Mouse (Mus musculus) brain, adult 2 months (tissue): Measurements from ENCODE around the gene Mmp28.

Experiments
- DNase-seq: peaks from one replicate; pipeline ENCODE4 v3.0.0; 2011; ENCODE audit warnings: low read depth, low spot score

The Mmp28 gene

DNA sequence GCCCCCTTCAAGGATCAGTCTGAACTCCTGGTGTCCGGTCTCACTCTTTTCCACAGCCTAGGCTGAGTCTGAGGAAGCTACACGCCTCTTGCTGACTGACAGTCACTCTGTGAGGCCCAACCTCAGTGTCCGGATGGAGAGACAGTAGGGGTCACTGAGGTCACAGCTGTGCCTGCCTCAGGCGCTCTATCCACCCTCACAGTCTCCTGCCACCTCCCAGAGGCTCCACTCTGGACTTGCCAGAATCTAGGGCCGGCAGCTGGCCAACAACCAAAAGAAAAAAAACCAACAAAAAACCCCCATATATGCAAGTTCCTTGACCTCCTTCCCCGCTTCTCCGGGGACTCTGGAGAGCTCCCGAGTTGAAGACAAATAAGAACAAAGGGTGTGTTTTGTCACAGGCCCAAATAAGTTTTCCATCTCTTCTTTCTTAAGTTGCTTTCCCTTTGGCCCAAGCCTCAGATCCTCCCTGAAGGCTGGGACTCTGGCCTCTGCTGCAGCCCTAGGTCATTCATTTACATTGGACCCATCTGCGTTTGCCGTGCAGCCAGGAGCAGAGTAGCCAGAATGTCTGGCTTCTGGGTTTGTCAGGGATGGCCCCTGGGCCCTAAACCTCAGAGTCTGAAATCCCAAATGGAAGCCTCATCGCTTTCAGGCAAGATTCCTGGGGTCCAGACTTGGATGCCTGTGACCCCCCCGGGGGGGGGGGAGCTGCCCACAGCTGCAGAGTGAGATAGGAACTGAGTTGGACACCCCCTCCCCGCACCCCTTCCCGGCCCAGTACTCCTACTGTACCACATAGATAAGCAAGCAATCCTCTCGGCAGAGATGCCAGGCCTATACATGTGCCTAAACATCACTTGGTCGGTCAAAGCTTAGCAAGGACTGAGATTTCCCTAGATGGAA lies 14.6 kb downstream of the Mmp28 start:
- DNase-seq: no peak

DNA sequence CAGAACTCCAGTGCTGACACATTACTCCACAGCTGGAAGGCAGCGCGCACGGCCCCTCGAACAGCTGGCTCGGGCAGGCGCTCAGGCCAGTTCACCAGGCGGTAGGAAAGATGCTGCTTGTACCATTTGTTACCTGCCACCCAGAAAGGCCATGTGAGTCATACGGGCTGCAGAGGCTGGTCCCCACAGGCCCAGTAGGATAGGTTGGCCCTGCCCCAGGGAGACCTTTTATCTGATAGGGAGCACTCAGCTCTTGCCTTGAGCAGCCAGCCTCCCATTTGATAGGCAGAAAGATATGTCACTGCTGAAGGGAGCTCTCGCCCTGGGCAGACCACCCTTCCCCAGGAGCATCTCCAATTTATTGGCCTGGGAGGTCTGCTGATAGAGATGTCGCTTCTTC lies 15.3 kb downstream of the Mmp28 start:
- DNase-seq: no peak

DNA sequence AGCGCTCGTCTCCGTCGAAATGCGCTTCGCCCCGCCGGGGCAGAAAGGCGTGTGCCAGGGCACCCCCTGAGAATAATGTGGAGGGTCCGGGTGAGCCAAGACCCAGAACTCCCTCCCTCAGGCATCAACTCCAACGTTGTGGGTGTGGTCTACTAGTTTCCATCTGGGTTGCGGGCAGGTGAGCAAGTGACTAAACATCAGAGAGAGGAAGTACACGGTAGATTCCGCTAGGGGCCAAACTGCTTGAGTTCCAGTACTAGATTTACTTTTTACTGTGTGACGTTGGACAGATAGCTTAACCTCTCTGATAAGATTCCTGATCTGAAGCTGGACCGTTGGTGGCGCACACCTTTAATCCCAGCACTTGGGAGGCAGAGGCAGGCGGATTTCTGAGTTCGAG lies 17.9 kb downstream of the Mmp28 start:
- no peak for DNase-seq

DNA sequence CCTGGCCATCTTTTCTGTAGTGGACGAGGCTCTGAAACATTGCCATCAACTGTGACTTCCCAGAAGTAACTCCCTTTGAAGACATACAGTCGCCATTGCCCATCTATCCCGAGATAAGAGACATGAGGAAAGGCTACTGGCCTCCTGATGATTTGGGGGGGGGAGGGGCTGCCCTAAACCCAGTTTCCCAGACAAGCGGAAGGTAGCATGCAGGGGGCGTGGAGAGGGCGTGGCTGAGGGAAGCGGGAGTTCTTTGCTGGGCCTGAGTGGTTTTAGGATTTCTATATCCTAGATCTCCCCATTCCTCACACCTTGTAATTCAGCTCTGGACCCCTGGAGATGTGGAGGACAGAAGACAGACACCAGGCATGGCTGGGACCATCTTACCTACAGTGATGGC lies 19.0 kb downstream of the Mmp28 start:
- DNase-seq: no peak

DNA sequence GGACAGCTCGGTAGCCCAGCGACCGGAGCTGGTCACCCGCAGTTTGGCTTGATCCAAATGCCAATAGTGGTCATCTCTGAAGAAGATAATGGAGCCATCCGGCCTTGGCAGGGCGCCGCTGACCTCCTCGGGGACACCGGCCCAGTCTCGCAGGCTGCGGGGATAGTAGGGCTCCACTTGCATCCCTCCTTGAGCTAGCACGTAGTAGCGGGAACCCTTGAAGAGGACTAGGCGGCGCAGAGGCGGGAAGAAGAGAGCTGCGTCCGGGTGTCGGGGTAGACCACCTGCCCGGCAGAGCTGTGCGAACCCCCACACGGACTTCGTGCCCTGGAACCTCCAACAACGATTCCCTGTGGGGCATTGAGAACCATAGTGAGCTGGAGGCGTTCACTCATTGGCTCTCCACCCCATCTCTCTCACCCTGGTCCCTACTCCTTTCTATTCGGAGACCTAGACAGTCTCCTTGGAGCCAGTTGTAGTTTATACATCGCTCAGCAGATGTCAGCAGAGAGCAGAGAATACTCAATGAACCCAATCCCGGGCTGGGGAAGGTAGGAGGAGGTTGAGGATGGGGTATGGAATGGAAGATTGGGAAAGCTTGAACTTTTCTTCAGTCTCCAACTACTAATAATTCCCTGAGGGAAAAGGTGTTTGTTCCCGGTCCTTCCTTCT lies 20.1 kb downstream of the Mmp28 start:
- DNase-seq: peak; percentile 82

DNA sequence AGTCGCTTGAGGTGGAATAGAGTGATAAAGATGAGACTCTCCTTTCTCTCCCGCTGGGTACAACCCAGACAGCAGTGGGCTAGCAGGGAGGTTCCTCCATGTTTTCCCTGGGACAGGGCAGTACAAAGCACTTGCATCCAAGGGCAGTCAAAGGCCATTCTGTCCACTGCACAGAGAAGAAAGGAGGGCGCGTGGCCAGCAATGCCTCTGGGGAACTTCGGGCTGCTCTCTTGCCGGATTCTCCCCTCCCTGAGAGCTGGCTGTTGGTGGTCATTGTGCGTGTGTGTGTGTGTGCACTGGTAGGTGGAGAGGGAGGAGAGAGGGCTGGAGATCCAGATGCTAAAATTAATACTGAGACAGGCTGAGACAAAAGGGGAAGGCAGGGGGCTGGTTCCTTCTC lies 21.6 kb downstream of the Mmp28 start:
- peak; percentile 87 for DNase-seq

DNA sequence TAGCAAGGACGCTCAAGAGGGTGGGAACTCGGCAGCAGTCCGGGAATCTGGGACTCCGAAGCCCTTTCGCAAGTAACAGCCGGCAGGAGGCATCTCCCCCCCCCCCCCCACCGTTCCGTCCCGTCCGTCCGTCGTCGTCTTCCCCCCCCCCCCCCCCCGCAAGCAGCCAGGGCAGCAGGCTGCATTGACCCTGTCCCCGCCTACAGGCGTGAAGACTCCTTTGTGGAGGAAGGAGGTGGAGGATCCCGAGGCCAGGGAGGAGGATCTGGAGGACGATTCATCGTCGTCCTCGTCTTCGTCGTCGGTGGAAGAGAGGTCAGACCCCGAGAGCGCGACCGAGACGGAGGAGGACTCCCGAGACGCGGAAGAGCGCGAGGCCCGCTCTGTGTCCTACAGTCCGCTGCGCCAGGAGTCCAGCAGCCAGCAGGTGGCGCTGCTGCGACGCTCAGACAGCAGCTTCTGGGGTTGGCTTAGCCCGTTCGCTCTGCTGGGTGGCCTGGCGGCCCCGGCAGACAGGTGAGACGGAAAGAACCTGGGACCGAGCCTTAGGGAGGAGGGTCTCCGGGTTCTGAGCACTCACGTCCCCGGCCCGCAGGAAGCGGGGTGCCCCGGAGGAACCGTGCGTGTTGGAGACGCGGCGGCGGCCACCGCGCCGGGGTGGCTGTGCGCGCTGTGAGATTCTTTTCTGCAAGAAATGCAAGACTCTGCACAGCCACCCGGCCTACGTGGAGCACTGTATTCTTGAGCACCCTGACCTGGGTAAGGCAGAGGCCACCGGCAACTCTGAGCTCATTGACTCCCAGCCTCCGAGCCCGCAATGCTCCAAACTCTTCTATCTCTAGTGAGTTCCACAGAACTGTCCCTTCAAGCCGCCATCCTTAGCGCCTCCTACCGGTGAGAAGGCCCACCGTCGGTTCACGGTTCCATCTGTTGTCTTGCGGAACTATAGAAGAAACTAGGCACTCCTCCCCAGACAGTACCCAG lies 22.5 kb downstream of the Mmp28 start:
- peak; percentile 97 for DNase-seq

DNA sequence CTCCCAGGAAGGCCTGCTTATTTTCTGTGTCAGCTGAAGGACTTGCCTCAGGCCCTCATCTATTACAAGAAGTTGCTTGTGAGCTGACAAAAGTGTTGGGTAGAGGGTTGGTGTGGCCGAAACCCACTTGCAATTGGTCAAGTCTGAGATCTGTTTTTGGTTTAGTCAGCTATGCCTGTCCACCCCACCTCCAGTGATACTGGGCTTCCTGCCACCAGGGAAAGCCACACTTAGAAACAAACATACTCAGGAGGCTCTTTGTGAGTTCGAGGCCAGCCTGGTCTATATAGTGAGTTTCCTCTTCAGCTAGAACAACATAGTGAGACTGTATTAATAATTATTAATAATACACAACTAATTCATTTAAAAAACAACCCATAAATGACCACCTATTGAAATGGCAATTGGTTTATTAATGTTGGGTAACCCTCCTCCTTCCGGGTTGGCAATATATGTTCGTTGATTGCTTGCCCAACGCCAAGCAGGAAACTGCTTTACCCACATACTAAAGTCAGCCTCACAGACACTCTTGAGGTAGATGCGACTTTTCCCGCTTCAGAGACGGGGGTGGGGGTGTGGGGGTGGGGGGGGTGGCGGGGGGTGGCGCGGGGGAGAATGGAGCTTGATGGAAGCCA lies 23.3 kb downstream of the Mmp28 start:
- DNase-seq: no peak

DNA sequence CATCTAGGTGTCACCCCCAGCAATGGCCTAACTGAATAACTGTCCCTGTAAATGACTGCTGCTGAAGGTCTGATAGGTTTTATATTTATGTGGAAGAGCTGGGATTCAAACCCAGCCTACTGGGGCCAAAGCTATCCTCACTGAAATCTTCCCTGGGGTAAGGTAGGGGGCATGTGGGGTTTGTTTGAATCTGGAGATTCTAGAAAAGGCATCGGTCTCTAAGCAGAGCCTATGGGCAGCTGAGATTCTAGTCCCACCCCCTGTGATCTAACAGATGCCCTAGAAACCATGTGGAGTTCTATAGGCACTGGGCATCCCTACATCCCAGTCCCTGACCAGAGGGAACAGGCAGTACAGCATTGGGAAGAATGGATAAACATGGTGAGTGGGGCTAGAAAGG lies 25.5 kb downstream of the Mmp28 start, which contains the start of gene 1700020L24Rik:
Gene 1700020L24Rik (plus strand): TSS at position 301 of the 400 bp plus-strand sequence.
- no peak for DNase-seq

DNA sequence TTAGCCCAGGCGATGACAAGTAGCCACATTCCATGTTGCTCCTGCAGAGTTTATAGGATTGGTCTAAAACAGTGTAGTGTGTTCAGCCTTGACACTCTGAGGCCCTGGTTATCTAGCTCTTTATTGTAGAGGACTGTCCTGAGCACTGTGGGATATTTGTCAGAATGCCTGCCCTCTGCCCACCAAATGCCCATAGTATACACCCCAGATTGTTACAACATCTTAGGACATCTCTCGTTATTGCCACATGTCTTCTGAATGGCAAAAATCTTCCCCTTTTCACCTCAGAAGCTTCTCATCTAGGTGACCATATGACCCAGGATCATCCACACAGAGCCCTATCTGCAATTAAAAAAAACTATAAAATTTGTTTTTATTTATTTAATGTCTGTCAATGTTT lies 30.3 kb downstream of the Mmp28 start:
- no peak for DNase-seq

DNA sequence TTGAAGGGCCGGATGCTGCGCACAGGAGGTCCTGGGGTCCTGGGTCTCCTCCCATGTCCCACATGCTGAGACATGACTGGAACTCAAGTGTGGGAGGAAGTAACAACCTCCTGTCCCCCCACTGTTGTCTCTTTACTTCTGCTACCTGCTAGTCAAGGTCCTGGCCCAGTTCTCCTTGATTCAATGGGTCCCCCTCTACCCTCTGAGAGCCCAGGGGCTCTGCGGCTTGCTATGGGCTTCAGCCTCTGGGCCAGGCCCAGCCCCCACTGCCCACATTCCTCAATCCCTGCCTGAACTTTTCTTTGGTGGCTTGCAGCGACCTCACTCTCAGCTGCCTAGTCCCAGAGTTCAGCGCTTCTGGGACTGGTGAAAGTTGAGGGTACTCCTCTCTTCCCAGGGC lies 33.5 kb downstream of the Mmp28 start, which contains the start of gene Gas2l2:
Gene Gas2l2 (minus strand): TSS at position 101 of the 400 bp plus-strand sequence.
- no peak for DNase-seq

DNA sequence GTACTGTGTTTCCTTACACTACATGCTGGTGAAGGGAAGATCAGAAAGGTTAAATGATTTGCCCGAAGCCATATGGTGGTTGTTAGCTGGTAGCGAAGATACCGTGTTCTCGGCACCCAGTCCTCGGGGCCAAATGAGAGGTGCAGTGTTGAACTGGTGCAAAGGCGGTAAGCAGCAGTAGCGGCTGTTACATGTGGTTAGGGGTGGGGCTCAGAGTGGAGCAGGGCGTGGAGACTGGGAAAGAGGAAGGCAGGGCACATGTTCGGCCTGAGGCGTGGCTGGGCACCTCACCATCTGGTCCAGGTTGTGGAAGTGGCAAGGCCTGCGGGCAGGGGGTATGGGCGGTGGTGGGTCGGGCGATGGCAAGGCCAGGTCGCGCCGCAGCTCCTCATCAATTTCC lies 35.9 kb downstream of the Mmp28 start:
- DNase-seq: no peak

DNA sequence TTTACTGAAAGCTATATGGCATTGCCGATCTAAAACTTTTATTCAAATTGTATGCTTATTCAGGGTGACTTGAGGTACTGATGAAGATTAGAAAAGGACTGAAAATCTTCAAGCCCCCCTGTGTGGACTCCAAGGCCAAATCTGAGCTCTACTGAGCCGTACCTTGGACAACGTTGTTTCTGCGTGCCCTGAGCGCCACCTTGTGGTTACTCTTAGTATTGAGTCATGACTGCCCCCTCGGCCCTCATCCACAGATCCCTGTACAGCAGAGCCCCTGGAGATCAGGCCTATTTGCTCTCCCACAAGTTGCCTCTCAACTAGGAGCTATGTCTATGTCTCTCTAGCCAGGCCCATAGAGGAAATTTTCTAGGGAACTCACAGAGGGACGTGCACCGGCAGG lies 38.2 kb downstream of the Mmp28 start:
- peak; percentile 79 for DNase-seq

DNA sequence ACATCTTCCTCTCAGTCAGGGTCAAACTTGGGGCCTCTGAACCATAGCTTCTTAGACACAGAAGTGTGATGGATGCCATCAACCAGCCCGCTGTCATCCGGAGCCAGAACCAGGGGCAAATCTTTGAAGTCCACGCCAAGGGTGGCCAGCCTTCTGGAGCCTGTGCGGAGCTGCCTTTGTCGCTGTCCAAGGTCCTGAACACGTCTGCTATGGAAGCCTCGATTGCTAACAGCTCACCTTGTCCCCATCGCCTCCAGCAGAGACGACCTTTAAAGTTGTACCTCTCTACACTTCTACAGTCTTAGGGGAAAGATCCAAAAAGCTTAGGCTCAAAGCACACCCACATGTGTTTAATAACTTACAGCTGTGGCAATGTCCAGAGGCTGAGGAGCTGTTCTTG lies 41.6 kb downstream of the Mmp28 start:
- no peak for DNase-seq

DNA sequence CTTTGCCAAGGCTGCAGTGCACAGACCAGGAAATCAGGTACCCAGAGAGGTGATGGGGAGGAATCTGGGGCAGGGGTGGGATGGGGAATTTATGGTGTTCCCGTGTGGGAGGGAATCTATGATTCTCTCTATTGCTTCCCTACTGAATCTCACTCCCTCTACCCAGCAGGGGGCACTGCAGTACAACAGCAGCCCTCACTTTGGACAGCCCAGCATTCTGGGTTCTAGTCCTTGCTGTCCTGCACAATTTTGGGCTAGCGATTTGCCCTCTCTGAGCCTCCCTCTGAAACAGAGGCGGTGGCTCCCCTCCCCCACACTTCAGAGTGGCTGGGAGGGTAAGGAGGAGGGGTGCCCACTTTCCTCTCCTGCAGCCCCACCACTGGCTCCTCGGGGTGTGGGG lies 42.5 kb downstream of the Mmp28 start:
- peak; percentile 58 for DNase-seq

DNA sequence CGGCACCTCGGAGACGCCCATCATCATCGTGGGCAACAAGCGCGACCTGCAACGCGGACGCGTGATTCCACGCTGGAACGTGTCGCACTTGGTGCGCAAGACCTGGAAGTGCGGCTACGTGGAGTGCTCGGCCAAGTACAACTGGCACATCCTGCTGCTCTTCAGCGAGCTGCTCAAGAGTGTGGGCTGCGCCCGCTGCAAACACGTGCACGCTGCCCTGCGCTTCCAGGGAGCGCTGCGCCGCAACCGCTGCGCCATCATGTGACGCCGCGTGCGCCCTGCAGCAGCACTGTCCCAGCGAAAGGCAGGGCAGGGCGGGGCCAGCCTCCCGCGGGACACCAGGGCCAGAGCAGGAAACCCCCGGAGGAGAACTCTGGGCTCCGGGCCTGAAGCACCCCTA lies 44.3 kb downstream of the Mmp28 start:
- peak; percentile 90 for DNase-seq

DNA sequence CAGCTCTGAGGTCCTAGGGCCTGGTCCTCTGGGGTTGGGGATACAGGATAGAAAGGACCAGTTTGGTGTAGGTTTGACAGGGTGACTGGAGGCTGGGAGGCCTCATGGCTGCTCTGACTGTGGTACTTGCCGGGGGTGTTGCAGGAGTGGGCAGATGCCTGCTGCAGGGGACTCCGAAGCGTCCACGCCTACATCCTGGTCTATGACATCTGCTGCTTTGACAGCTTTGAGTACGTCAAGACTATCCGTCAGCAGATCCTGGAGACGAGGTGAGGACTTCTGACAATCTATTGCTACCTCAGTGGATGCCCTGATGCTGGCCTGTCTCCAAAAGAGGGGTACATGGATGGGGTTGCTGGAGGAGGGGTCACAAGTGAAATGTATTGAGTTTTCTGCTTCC lies 45.2 kb downstream of the Mmp28 start:
- peak; percentile 73 for DNase-seq

DNA sequence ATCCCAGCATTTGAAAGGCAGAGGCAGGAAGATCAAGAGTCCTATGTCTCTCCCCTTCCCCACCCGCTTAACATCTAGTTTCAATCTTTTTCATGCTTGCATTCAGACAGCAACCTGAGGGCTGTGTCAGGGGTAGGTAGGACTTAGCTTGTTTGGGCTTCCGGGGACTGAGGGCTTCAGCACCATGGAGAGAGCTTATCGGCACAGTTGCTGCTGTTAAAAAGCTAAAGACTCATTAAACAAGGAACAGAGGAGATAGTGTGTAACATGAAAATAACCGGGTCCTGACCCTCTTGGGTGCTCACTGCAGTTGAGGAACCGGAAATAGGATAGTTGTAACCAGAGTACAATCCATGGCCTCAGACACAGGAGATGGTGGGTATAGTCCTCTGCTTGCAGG lies 45.8 kb downstream of the Mmp28 start:
- no peak for DNase-seq

DNA sequence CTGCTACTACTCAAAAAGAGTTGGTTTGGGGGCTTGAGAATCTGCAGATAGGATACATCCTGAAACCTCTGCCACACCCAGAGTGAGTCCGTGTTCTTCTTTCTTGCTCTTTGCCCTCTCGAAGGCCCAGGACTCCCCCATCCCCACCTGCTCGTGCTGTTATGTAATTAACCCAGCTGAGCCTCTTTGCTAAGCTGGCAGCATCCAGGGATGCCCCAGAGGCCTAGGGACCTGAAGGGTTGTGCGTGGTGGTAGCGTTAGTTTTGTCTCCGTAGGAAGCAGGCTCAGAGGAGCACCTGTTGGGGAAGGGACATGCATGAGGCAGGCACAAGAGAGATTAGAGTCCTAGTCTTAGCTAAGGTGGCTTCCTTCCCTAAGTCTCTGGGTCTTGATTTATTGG lies 52.4 kb downstream of the Mmp28 start:
- peak; percentile 64 for DNase-seq

DNA sequence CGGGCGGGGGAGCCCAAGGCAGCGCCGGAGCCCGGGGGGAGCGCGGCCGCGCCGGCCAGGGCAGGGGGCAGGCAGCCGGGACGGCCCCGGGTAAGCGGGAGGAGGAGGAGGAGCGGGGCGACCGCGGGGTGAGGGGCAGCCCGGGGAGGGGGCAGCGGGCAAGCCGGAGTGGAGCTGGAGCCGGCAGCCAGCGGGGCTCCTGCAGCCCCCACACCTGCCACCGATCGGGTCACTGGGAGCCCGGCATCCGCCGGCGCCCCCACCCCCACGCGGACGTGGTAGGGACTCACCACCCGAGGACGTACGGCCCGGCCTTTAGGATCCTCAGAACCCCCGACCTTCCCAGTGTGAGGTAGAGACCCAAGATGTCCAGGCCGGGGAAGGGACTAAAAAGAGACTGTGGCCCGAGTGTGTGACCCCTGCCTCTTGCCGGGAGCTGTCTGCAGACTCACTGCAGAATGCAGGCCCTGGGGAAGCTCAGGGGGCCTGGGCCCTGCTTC lies 53.0 kb downstream of the Mmp28 start:
- DNase-seq: peak; percentile 30
